Mouse (Mus musculus): ENCODE data around the gene Zc2hc1b.
"Not testable (repeated sequence)": the region's sequence is repeated elsewhere in the genome, so short reads cannot be mapped to it uniquely, and the experiment has no call there.

The Zc2hc1b gene

GRCm38 (mm10) chr10:13177973-13178624 is at the start of gene Zc2hc1b:
Gene Zc2hc1b (minus strand): TSS chr10:13178023.
- DNase-seq (ENCODE audit: low spot score) = no peak

DNA sequence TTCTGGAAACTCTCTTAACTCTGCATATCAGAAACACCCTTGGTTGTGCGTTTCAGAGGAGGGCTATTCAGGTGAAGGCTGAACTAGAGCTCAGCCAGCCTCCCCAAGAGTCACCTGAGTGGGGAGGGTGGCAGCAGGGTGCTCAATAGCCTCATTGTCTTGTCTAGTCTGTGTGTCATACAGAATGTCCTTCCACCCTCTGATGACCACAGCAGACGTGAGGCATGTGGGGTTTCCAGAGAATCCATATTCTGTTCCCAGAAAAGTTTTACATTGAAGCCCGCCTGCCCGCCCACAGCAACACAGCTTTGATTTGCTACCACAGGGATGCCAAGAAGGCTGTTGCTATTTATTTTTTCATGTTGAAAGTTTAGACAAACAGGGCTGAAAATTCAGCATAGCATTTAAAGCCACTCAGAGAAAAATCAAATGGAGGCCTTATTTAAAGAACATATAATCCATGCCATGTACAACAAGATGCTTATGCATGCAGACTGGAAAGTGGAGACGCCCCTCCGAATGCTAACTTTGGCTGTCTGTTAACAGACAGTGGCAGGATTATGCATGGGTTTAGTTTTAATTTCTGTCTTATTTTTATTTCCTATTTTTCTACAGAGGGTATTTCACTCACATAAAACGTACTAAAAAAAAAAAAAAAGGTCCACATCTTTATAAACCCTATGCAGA is 47.7 kb upstream of the Zc2hc1b start:
- DNase-seq (ENCODE audit: low spot score) = no peak

- no peak for DNase-seq (ENCODE audit: low spot score)
Measured at GRCm38 (mm10) chr10:13222135-13222534, 44.3 kb upstream of the Zc2hc1b start.

- DNase-seq (ENCODE audit: low spot score) = no peak
Measured at GRCm38 (mm10) chr10:13220061-13220460, 42.2 kb upstream of the Zc2hc1b start.

GRCm38 (mm10) chr10:13213956-13214355 is 36.1 kb upstream of the Zc2hc1b start:
- no peak for DNase-seq (ENCODE audit: low spot score)

- no peak for DNase-seq (ENCODE audit: low spot score)
Measured at GRCm38 (mm10) chr10:13212829-13213228, 35.0 kb upstream of the Zc2hc1b start.

DNA sequence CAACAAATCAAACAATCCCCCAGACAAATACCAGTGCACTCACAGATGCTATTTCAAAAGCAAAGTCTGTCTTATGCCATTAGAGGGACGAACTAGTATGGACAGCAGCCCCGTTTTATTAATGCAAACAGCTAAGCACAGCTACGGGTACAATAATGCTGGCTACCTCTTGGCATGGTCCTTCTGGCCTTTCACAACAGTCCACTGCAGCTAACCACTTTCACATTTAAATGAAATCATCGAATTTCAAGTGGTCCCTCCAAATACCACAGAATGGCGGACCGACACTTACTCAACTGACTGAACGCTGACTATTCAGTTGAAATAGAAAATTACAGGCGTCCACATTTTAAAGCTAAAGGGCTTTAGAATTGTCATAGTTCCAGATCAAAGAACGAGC is 34.5 kb upstream of the Zc2hc1b start:
- DNase-seq (ENCODE audit: low spot score) = no peak

- no peak for DNase-seq (ENCODE audit: low spot score)
Measured at GRCm38 (mm10) chr10:13209930-13210637, 32.3 kb upstream of the Zc2hc1b start.

GRCm38 (mm10) chr10:13209506-13209905 is 31.7 kb upstream of the Zc2hc1b start:
- no peak for DNase-seq (ENCODE audit: low spot score)

GRCm38 (mm10) chr10:13209061-13209460 is 31.2 kb upstream of the Zc2hc1b start:
- no peak for DNase-seq (ENCODE audit: low spot score)

DNA sequence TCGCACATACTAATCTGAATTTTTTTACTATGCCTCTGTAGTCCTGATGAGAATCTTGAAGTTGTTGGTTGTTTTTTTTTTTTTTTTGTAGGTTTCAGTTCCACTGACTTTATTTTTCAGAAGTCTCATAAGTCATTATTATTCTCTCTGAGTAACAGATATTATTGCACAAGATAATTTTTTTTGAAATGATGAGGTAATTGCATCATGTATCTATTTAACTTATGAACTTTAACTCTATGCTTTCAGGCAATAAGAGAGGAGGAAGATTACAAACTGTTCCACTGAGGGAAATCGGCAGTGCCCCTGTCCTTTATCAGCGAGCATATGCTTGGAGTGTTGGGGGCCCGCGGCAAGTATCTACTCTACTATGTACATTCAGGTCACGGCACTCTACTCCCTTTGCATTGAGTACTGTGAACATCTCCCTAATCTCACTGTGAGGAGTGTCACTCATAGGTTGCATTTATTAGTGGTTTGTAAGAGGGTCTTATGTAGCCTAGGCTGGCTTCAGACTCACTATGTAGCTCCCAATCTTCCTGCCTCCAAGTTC is 24.0 kb upstream of the Zc2hc1b start:
- DNase-seq (ENCODE audit: low spot score) = no peak

GRCm38 (mm10) chr10:13200862-13201261 is 23.0 kb upstream of the Zc2hc1b start:
- no peak for DNase-seq (ENCODE audit: low spot score)

DNA sequence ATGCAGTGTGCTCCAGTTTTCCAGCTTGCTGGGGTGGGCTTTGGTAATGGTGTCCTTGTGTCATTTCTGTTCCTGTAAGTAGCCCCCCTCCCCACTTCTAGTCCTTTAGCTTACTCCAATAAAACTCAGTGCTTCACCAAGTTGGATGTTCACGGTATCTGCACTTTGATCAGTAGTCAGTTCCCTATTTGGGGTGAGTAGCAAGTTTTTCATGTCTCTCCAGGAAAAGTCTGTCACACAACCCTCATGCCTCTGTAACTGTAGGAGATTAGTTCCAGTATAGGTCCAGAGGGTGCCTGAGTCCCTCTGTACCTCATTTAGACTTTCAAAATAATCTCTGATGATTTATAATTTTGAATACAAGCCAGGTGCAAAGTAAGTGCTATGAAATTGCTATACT is 21.4 kb upstream of the Zc2hc1b start:
- DNase-seq (ENCODE audit: low spot score) = no peak

DNA sequence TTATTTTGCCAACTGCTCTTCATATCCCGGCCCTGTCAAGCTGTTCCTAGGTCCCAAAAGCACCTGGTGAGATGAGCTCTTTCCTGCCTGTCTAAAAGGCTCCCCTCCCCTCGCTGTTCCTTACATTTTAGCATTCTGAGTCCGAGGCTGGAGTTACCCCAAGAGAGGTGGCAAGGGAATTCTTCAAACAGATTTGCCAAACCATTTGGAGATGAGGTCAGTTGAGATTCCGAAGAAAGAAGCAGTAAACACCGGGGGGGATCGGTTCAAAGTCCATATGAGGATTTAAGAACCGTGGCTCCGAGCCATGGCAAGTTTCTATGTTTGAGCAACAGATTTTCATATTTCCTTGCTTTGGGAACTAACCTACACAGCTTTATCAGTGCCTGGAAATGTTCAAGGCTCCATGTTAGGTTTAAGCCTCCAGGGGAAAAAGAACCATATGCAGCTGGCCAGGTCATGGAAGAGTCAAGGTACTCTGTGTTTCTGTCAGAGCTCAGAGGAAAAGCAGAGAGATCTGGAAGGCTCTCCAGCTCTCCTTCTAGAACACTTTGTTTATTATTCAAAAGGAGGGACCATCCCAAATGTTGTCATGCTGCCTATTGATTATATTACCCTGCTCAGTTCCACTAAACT is 19.2 kb upstream of the Zc2hc1b start:
- DNase-seq (ENCODE audit: low spot score) = no peak

DNA sequence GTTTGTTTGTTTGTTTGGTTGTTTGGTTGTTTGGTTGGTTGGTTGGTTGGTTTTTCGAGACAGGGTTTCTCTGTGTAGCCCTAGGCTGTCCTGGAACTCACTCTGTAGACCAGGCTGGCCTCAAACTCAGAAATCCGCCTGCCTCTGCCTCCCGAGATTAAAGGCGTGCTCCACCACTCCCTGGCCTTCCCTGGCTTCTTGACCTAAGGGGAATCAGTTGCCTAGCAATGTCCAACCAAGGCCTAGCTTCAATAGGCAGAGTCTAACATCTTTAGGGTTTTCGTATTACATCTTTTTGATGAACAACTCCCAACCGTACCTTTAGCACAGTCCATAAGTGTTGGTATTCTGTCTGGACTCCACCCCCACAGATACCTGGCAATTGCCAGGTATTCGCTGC is 15.7 kb upstream of the Zc2hc1b start:
- DNase-seq (ENCODE audit: low spot score) = not testable (repeated sequence)

GRCm38 (mm10) chr10:13192731-13193351 is 15.0 kb upstream of the Zc2hc1b start, which contains the start of gene Ltv1:
Gene Ltv1 (minus strand): TSS chr10:13193168.
- peak; percentile 86 for DNase-seq (ENCODE audit: low spot score)

GRCm38 (mm10) chr10:13189881-13190280 is 12.1 kb upstream of the Zc2hc1b start:
- no peak for DNase-seq (ENCODE audit: low spot score)

- DNase-seq (ENCODE audit: low spot score) = no peak
Measured at GRCm38 (mm10) chr10:13186754-13187153, 8.9 kb upstream of the Zc2hc1b start.

DNA sequence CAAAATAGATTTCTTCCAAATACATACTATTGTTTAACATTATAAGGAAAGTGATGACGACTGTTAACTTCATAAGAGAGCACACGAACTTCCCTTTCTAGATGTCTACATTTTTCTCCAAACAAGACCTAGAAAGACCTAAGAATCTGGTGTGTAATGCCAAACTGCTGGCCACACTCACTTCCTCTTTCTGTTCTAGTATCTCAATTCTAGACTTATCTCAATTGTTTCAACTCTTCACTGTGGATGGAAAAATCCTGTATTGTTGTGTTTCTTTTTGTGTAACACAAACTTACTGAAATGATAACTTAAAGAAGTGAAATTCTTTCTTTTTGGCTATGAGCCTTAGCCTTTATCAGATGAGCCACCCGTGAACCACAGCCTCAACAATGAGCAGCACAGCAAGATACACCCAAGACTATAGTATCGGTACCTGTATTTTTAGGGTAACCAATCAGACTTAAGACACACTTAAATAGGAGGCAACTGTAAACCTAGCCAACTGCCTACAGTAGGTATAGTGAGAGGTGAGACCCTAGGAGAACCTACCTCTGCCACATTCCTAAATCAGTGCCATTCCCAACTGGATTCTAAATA is 6.4 kb upstream of the Zc2hc1b start:
- no peak for DNase-seq (ENCODE audit: low spot score)

DNA sequence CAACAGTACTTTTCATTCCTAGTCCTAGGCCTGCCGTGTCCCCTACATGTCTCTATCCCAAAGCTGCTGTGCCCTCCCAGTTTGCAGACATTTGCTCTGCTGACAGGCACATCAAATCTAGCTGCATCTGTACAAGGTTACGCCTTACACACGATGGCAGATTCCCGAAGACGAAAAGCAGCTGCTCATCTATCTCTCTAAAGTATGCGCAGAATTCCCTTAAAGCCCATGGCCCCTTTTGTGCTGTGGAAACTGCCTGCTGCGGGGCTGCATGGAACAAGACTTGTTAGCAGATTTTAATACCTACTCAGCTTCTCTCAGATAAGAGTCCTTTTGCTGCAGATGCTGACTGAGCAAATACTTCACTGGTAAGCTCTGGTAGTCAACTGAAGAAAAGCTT is 2.4 kb upstream of the Zc2hc1b start:
- no peak for DNase-seq (ENCODE audit: low spot score)

GRCm38 (mm10) chr10:13175866-13176265 is 2.0 kb downstream of the Zc2hc1b start:
- no peak for DNase-seq (ENCODE audit: low spot score)
